Mouse (Mus musculus) B cell, adult (primary cell): Measurements from ENCODE around the gene Nabp1. TPM values are rescaled to one million over a fixed set of nuclear protein-coding genes. Genes with fewer than 3 reads are reported as not detected.

Source experiments
- total RNA-seq: library from RNA; stranded (reverse); gene quantifications from 4 replicates; pipeline ENCODE4 v1.2.4, GENCODE M21; 2023; ENCODE audit not compliant: inconsistent age

The Nabp1 gene
- total RNA-seq: 44.8 to 53.6 TPM (median 49.7 TPM) in 4 replicates

GRCm38 (mm10) chr1:51478262-51479026 lies at the start of gene Nabp1:
Gene Nabp1 (minus strand): TSS chr1:51478425.

Other genes starting within 250 kb of the Nabp1 start
- gene Cavin2, start 189.3 kb downstream of the Nabp1 start, total RNA-seq: 0.21 to 0.66 TPM (median 0.42 TPM) in 3 of 4 replicates, not detected in the other